Comparison of ENCODE assay signal across 9 mouse cellular contexts in genomic region chr19:48144129-48144528, GRCm38 (mm10).
A peak's percentile ranks its signal among the peaks of the same experiment; 100 is the strongest.
DNase-seq lines count a peak whose midpoint lies in the region; ATAC-seq lines count a peak whose summit lies in the region.
"Had no signal": no experiment of that assay in that cellular context is flagged by ENCODE, and none has a peak within 500 bp of the region (broad histone marks: within the 10 kb centered on the region; RNA-seq: fewer than 3 reads in every experiment).

No protein-coding gene starts in this region.

- peak; percentile 67 for DNase-seq in intestine, embryonic 14.5 days (ENCODE audit: low spot score)
- DNase-seq in NIH3T3 (ENCODE audit: low read depth), result peak; percentile 64
- DNase-seq in embryonic facial prominence, embryonic 11.5 days (ENCODE audit: low spot score), result peak; percentile 71
- peak; percentile 47 to 68 for DNase-seq in kidney, postnatal 36 days
- peak; percentile 36 for DNase-seq in neural tube, embryonic 10.5 days (ENCODE audit: extremely low spot score, low spot score)
- no peak for DNase-seq in thymus, postnatal 0 days (ENCODE audit: low spot score)
- DNase-seq in urinary bladder, postnatal 25 days (ENCODE audit: low spot score), result no peak

- no peak overlapping the region for H3K4me3 ChIP-seq in intestine, embryonic 14.5 days (ENCODE audit: low read depth, low read length)
- no peak overlapping the region for H3K4me3 ChIP-seq in intestine, embryonic 16.5 days (ENCODE audit: low read length)
- H3K4me3 ChIP-seq in embryonic facial prominence, embryonic 11.5 days (ENCODE audit: low read depth, low read length), result no peak overlapping the region
- H3K4me3 ChIP-seq: neural tube, embryonic 12.5 days had no signal

- 26% methylated on average over 1 of the region's 1 CpGs for WGBS in intestine, embryonic 14.5 days
- 24% methylated on average over 1 of the region's 1 CpGs for WGBS in intestine, embryonic 16.5 days
- WGBS in embryonic facial prominence, embryonic 11.5 days, result 21% methylated on average over 1 of the region's 1 CpGs

- ATAC-seq in intestine, embryonic 14.5 days (replicated peaks; ENCODE audit: low FRiP score, low TSS enrichment, low read depth), result no peak
- no peak for ATAC-seq in intestine, embryonic 16.5 days
- ATAC-seq in embryonic facial prominence, embryonic 11.5 days (replicated peaks; ENCODE audit: insufficient number of reproducible peaks, low FRiP score, low TSS enrichment, low read depth), result no peak

- H3K27me3 ChIP-seq in intestine, embryonic 14.5 days (replicated peaks; ENCODE audit: control insufficient read depth, insufficient read depth, low read length), result no peaks in the 10 kb centered on the region
- no peaks in the 10 kb centered on the region for H3K27me3 ChIP-seq in intestine, embryonic 16.5 days (replicated peaks; ENCODE audit: control insufficient read depth, insufficient read depth, low read length)
- H3K27me3 ChIP-seq in embryonic facial prominence, embryonic 11.5 days (ENCODE audit: control insufficient read depth, insufficient read depth, low read length), result no peaks in the 10 kb centered on the region
- H3K27me3 ChIP-seq: neural tube, embryonic 12.5 days had no signal

- H3K36me3 ChIP-seq in intestine, embryonic 14.5 days (ENCODE audit: control insufficient read depth, insufficient read depth, low read length), result no peaks in the 10 kb centered on the region
- no peaks in the 10 kb centered on the region for H3K36me3 ChIP-seq in intestine, embryonic 16.5 days (ENCODE audit: control insufficient read depth, insufficient read depth, low read length)
- H3K36me3 ChIP-seq in embryonic facial prominence, embryonic 11.5 days (replicated peaks; ENCODE audit: control insufficient read depth, insufficient read depth, low read depth, low read length), result no peaks in the 10 kb centered on the region
- H3K36me3 ChIP-seq: neural tube, embryonic 12.5 days had no signal

- no peaks in the 10 kb centered on the region for H3K9me3 ChIP-seq in intestine, embryonic 14.5 days (ENCODE audit: control insufficient read depth, low read length)
- H3K9me3 ChIP-seq in intestine, embryonic 16.5 days (ENCODE audit: control insufficient read depth, low read length), result no peaks in the 10 kb centered on the region
- no peaks in the 10 kb centered on the region for H3K9me3 ChIP-seq in embryonic facial prominence, embryonic 11.5 days (replicated peaks; ENCODE audit: control insufficient read depth, low read length)
- H3K9me3 ChIP-seq: neural tube, embryonic 12.5 days had no signal

- no peak overlapping the region for H3K4me2 ChIP-seq in intestine, embryonic 14.5 days (ENCODE audit: low read length)
- no peak overlapping the region for H3K4me2 ChIP-seq in intestine, embryonic 16.5 days (ENCODE audit: low read depth, low read length)
- no peak overlapping the region for H3K4me2 ChIP-seq in embryonic facial prominence, embryonic 11.5 days (ENCODE audit: low read depth, low read length)
- H3K4me2 ChIP-seq: neural tube, embryonic 12.5 days had no signal

- H3K27ac ChIP-seq in intestine, embryonic 14.5 days (ENCODE audit: low read depth), result no peak overlapping the region
- H3K27ac ChIP-seq in intestine, embryonic 16.5 days (ENCODE audit: low read length), result no peak overlapping the region
- no peak overlapping the region for H3K27ac ChIP-seq in embryonic facial prominence, embryonic 11.5 days (replicated peaks; ENCODE audit: low read depth, low read length)
- H3K27ac ChIP-seq: neural tube, embryonic 12.5 days had no signal

- H3K4me1 ChIP-seq in intestine, embryonic 14.5 days (replicated peaks; ENCODE audit: control insufficient read depth, insufficient read depth, low read length), result no peaks in the 10 kb centered on the region
- no peaks in the 10 kb centered on the region for H3K4me1 ChIP-seq in intestine, embryonic 16.5 days (ENCODE audit: control insufficient read depth, insufficient read depth, low read length)
- no peaks in the 10 kb centered on the region for H3K4me1 ChIP-seq in embryonic facial prominence, embryonic 11.5 days (ENCODE audit: control insufficient read depth, insufficient read depth, low read length)
- H3K4me1 ChIP-seq: neural tube, embryonic 12.5 days had no signal

- H3K9ac ChIP-seq in intestine, embryonic 14.5 days (ENCODE audit: low read length), result no peak overlapping the region
- no peak overlapping the region for H3K9ac ChIP-seq in intestine, embryonic 16.5 days (ENCODE audit: low read depth, low read length)
- H3K9ac ChIP-seq in embryonic facial prominence, embryonic 11.5 days (replicated peaks; ENCODE audit: low read length), result no peak overlapping the region
- H3K9ac ChIP-seq: neural tube, embryonic 12.5 days had no signal

Comparison
In these comparisons a context has a peak if more than half of its experiments do, and no peak if none do; other contexts are left out.
1. DNase-seq: peak in intestine, embryonic 14.5 days (single experiment), NIH3T3 (single experiment), embryonic facial prominence, embryonic 11.5 days (single experiment), kidney, postnatal 36 days (2 of 2) and neural tube, embryonic 10.5 days (single experiment); none in thymus, postnatal 0 days (single experiment) and urinary bladder, postnatal 25 days (single experiment).